Mouse (Mus musculus) kidney, adult 2 months (tissue): Measurements from ENCODE around the gene Rasl10a.

Experiments used
- CTCF ChIP-seq: fragments of 200-500 bp; conservative IDR thresholded peaks from 2 replicates; pipeline ENCODE4 v1.5.1; 2011; ENCODE audit warnings: low read depth, mild to moderate bottlenecking, control low read depth, low read length, moderate library complexity, mixed read lengths; ENCODE audit not compliant: insufficient read depth, insufficient read length
- POLR2A ChIP-seq: fragments of 200-500 bp; IDR thresholded peaks from one replicate; pipeline ENCODE4 v1.6.1; 2011; ENCODE audit warnings: low read depth, low read length, control low read depth

DNA sequence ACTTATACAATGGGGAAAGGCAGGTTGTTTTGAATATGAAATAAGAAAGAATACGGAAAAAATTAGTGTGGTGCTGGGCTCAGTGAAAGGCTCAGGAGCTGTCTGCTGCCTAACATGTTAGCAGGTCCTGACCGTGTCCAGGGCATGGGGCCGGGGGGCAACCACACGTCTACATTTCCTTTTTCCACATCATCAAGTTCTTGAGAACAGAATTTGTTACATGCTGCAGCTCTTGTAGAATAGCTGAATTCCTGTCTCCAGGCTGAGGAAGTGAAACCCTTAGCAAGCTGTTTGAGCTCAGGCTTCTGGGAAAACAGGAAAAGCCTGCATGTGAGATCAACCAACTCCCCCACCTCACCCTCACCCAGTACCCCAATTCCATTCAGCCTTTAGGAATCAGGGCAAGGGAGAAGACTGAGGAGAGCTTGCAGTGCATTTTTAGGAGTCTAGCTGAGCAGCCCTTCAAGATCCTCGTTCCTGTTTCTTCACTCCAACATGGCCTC is 45.7 kb upstream of the Rasl10a start:
- no peak for TF ChIP-seq CTCF
- TF ChIP-seq POLR2A: no peak
